Mouse (Mus musculus): ENCODE measurements around the gene Utp14a.

Gene Utp14a

DNA sequence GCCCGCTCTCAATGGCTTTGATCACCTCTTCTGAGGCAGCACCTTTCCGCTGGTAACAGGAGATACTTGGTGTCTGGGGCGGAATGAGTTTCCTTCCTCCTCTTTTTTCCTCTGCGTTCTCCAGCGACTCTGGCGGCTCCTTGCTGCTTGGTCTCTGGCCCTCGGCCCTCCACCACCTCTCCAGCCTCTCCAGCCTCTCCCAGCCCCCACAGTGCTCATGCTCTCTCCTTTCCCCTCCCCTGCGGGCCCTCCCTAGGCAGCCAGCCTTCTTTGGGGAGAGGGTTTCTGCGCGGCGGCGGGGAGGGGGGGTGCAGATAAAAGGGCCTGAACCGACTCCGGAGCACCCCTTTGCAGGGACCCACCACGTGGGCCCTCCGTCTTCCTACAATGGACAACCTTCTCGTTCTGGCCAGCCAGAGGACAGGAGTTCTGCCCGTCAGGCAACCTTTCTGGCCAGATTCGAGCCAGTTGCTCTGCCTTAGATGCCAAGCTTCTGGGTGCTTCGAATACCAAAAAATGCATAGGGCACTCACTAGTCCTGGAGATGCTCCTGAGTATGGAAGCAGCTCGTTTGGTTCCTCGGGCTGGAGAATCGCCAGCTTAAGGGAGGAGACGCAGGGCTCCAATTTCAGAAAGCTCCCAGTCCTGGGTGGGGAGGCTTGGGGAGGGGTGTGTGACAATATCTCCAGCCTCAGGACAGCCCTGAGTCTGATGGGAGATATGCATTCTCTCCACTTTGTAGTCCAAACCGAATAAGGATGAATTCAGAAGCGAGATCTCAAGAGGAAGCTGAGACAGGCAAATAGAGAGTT is 54.2 kb downstream of the Utp14a start:
- intact Hi-C loops (cut with DNase I), result no loop called here

DNA sequence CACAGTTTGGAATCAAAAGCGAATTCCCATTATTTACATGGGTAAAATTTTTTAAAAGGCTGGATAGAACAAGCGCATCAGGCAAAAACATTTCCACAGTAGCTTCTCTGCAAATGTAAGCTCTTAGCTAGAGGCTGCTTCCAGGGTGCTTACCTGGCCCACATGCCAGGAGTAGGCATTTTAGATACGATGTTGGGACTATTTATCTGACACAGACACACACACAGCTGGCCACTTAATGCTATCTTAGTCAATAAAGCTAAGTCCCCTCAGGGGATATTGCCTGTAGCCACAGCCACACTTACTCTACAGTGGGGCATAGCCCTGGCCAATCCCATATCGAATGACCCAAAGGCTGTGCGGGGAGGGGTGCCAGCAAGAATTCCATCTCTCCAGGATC is 55.1 kb downstream of the Utp14a start:
- intact Hi-C loops (cut with DNase I), result no loop called here

DNA sequence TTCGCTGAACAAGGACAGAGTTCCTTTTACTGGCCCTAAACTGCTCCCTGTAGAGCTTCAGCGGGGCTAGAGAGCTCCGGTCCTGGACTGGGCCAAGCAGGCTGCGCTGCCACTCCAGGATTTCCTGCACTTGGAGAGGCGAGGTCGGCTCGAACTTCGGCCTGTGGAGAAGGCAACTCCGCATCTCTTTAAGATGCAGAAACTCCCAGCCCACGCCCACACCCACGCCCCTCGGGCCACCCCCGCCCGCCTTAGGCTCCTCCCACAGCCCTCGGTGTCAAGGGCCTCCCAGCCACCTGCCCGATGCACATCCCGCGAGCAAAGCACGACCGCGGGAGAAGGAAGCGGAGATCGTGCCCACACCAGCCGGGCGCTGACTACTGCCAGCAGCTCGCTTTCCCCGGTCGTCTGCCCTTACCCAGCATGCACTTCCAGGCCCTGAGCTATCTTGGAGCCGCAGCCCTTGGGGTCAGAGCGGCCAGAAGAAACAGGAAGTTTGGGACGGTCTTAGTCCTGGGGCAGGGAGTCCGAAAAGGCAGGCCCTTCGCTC is 57.9 kb downstream of the Utp14a start:
- intact Hi-C loops (cut with DNase I), result no loop called here

DNA sequence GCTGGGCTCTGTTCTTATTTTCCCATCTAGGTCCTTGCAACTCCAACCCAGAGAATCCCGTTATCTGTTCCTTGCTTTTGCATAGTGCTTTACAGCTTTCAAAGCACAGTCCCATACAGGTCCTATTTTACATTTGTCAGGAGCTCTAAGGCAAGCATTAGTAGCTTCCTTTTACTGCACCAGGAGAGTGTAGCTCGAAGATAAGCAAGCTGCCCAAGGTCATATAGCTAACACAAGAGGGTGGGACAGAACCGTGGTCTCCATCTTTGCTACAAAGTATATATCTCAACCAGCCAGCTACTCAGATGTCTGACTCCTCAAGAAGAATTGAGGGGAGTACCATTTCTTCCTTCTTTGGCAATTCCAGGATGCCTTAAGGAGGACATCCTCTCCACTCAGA is 60.8 kb downstream of the Utp14a start:
- intact Hi-C loops (cut with DNase I), result no loop called here

DNA sequence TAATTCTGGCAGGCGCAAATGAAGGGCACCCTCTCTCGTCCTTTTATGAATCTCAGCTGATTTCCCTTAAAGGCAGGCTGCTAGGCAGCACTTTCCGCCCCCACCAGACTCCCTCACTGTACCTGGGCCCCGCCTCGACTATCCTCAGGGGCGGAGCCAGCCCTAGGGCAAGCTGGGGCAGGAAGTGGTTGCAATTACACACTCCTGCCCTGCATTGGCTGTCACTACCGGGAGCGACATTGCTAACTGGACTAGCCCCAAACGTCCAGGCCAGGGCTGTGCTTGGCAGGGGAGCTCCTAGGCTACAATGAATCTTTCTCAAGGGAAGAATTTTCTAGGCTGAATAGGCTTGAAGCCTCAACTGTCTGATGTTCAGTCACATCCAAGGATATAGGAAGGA is 61.5 kb downstream of the Utp14a start:
- intact Hi-C loops (cut with DNase I), result no loop called here

Data from adrenal gland (tissue).